Mouse (Mus musculus): Measurements from ENCODE around the gene Il34.

Gene Il34

GRCm38 (mm10) chr8:110740629-110741175, 65.0 kb downstream of the Il34 start:
- DNase-seq (ENCODE audit: low read depth, low spot score): no peak

GRCm38 (mm10) chr8:110738591-110739195, 67.0 kb downstream of the Il34 start:
- DNase-seq (ENCODE audit: low read depth, low spot score): no peak

GRCm38 (mm10) chr8:110733036-110733435, 72.7 kb downstream of the Il34 start:
- DNase-seq (ENCODE audit: low read depth, low spot score): no peak

GRCm38 (mm10) chr8:110731346-110731859, 74.3 kb downstream of the Il34 start:
- no peak for DNase-seq (ENCODE audit: low read depth, low spot score)

GRCm38 (mm10) chr8:110726893-110727292, 78.8 kb downstream of the Il34 start:
- DNase-seq (ENCODE audit: low read depth, low spot score): peak; percentile 88

- DNase-seq (ENCODE audit: low read depth, low spot score): no peak
Observed at GRCm38 (mm10) chr8:110725084-110725838, 80.5 kb downstream of the Il34 start.

- no peak for DNase-seq (ENCODE audit: low read depth, low spot score)
Observed at GRCm38 (mm10) chr8:110724493-110724892, 81.2 kb downstream of the Il34 start.

- DNase-seq (ENCODE audit: low read depth, low spot score): no peak
Observed at GRCm38 (mm10) chr8:110722414-110723011, 83.2 kb downstream of the Il34 start.

- peak; percentile 72 for DNase-seq (ENCODE audit: low read depth, low spot score)
Observed at GRCm38 (mm10) chr8:110721606-110722413, 83.9 kb downstream of the Il34 start.

- peak; percentile 91 for DNase-seq (ENCODE audit: low read depth, low spot score)
Observed at GRCm38 (mm10) chr8:110720685-110721598, 84.8 kb downstream of the Il34 start, which contains the start of gene Mtss1l. Gene Mtss1l (plus strand): TSS chr8:110721476.

- DNase-seq (ENCODE audit: low read depth, low spot score): no peak
Observed at GRCm38 (mm10) chr8:110719898-110720653, 85.6 kb downstream of the Il34 start.

GRCm38 (mm10) chr8:110718969-110719670, 86.6 kb downstream of the Il34 start:
- no peak for DNase-seq (ENCODE audit: low read depth, low spot score)

- DNase-seq (ENCODE audit: low read depth, low spot score): no peak
Observed at GRCm38 (mm10) chr8:110718209-110718968, 87.3 kb downstream of the Il34 start.

GRCm38 (mm10) chr8:110717131-110717530, 88.6 kb downstream of the Il34 start:
- no peak for DNase-seq (ENCODE audit: low read depth, low spot score)

GRCm38 (mm10) chr8:110716075-110716474, 89.6 kb downstream of the Il34 start:
- no peak for DNase-seq (ENCODE audit: low read depth, low spot score)

GRCm38 (mm10) chr8:110714827-110715519, 90.8 kb downstream of the Il34 start:
- DNase-seq (ENCODE audit: low read depth, low spot score): no peak

GRCm38 (mm10) chr8:110713073-110713472, 92.7 kb downstream of the Il34 start:
- DNase-seq (ENCODE audit: low read depth, low spot score): no peak

Measured in ZHBTc4 (cell line).